Mouse (Mus musculus) embryonic fibroblast, embryonic 13.5 days (primary cell): ENCODE measurements at regions not wholly inside any gene's neighbourhood (a gene's known extent, or its start where the extent isn't known, plus 50 kb on each side); places are given as distances from the start of the nearest gene placed in this dataset.
A peak's percentile ranks its signal among the peaks of the same experiment; 100 is the strongest.

Source experiments
- H3K27ac ChIP-seq: 2 replicates; pipeline ENCODE4 v1.5.1; 2012; ENCODE audit warnings: low read length, control low read depth, inconsistent platforms; ENCODE audit not compliant: insufficient read depth
- H3K4me1 ChIP-seq: 2 replicates; pipeline ENCODE4 v1.6.1; 2011; ENCODE audit warnings: low read length; ENCODE audit not compliant: control insufficient read depth, insufficient read depth
- H3K4me3 ChIP-seq: 2 replicates; pipeline ENCODE4 v1.5.1; 2011; ENCODE audit warnings: mild to moderate bottlenecking, control low read depth, low read length; ENCODE audit not compliant: insufficient read depth
- CTCF ChIP-seq: IDR thresholded peaks from 2 replicates; pipeline ENCODE4 v1.5.1; 2011; ENCODE audit warnings: mild to moderate bottlenecking, control low read depth, low read length, moderate library complexity, borderline replicate concordance; ENCODE audit not compliant: insufficient read depth
- POLR2A ChIP-seq: IDR thresholded peaks from 2 replicates; pipeline ENCODE4 v1.6.1; 2011; ENCODE audit warnings: low read depth, mild to moderate bottlenecking, control low read depth, low read length, moderate library complexity

- TF ChIP-seq CTCF, result no peak
- no peak for TF ChIP-seq POLR2A
- no peak overlapping the region for H3K4me3 ChIP-seq
- H3K27ac ChIP-seq, result no peak overlapping the region
- H3K4me1 ChIP-seq, result 0 out of 2 replicates have a peak, but pooled peaks cover 3% of the 10 kb centered on the region
Observed at GRCm38 (mm10) chr2:170280733-170281132, 132.8 kb upstream of the Zfp217 start.

DNA sequence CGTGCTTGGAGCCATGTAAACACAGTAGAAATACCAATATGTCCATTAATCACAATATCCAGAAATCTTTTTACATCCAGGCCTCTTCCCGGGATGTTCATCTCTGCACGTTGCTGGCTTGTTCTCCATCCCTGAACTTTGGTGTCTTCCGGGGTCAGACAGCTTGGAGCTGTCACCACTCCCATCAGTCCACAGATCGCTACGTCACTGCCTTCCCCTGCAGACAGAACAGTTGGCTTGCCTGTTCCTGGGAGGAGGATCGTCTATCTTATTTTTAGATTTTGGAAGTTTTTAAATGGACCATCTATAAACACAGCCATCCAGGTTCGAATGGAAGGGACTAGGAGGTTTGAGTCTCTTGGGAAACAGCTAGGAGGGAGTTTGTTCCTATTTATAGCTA lies 130.0 kb upstream of the Zfp217 start:
- Histone ChIP-seq H3K4me1 (peaks cover 5% of the 10 kb centered on the region; the same call in 1 of the 2 replicates), H3K27ac (no peak overlapping the region), H3K4me3 (no peak overlapping the region)
- no peak for TF ChIP-seq POLR2A
- TF ChIP-seq CTCF, result no peak

DNA sequence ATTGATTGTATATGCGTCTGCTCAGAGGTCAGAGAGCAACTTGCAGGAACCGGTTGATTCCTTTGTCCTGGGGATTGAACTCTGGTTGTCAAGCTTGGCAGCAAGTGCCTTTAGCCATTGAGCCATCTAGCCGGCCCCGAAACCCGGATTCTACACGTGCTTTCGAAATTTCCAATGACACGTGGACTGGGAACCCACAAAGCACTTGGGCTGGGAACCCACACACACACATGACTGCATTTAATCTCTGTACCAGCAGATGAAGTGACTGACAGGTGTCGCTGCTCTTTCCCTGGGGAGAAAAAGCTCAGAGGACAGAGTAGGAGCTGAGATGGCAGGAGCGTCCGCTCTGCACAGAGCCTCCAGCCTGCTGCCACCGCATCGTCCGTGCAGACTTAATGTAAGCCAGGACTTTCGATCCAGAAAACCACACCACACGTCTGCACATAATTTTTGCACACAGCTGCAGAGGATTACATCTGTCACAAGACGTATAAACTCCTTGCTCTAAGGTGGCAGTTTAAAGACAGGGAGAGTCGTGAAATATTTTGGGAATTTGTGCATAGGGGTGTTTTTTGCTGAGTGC lies 129.4 kb upstream of the Zfp217 start:
- TF ChIP-seq CTCF (no peak), POLR2A (no peak)
- H3K4me1 ChIP-seq, result peaks cover 5% of the 10 kb centered on the region; the same call in 1 of the 2 replicates
- H3K27ac ChIP-seq, result no peak overlapping the region
- no peak overlapping the region for H3K4me3 ChIP-seq

- no peak for TF ChIP-seq CTCF
- no peak for TF ChIP-seq POLR2A
- H3K4me3 ChIP-seq, result no peak overlapping the region
Observed at GRCm38 (mm10) chr2:170275687-170276086, 127.8 kb upstream of the Zfp217 start.

GRCm38 (mm10) chr2:170269926-170270577 lies 122.1 kb upstream of the Zfp217 start:
- peaks cover 6% of the 10 kb centered on the region for H3K4me1 ChIP-seq
- TF ChIP-seq POLR2A (no peak), CTCF (no peak)
- no peak overlapping the region for H3K27ac ChIP-seq
- H3K4me3 ChIP-seq, result no peak overlapping the region

More at GRCm38 (mm10) chr2:170275687-170276086, 127.8 kb upstream of the Zfp217 start:
- H3K27ac ChIP-seq, result no peak overlapping the region
- peaks cover 5% of the 10 kb centered on the region; the same call in 1 of the 2 replicates for H3K4me1 ChIP-seq

- Histone ChIP-seq H3K4me1 (peaks cover 7% of the 10 kb centered on the region), H3K4me3 (no peak overlapping the region), H3K27ac (peak overlapping the region; percentile 95)
- TF ChIP-seq CTCF (no peak), POLR2A (no peak)
Observed at GRCm38 (mm10) chr2:170268080-170268479, 120.2 kb upstream of the Zfp217 start.

- H3K4me3 ChIP-seq, result no peak overlapping the region
- TF ChIP-seq POLR2A, result peak; percentile 27; the same call in 1 of the 2 replicates
- TF ChIP-seq CTCF, result no peak
- peaks cover 9% of the 10 kb centered on the region for H3K4me1 ChIP-seq
- peak overlapping the region; percentile 95 for H3K27ac ChIP-seq
Observed at GRCm38 (mm10) chr2:170267152-170267551, 119.2 kb upstream of the Zfp217 start.

DNA sequence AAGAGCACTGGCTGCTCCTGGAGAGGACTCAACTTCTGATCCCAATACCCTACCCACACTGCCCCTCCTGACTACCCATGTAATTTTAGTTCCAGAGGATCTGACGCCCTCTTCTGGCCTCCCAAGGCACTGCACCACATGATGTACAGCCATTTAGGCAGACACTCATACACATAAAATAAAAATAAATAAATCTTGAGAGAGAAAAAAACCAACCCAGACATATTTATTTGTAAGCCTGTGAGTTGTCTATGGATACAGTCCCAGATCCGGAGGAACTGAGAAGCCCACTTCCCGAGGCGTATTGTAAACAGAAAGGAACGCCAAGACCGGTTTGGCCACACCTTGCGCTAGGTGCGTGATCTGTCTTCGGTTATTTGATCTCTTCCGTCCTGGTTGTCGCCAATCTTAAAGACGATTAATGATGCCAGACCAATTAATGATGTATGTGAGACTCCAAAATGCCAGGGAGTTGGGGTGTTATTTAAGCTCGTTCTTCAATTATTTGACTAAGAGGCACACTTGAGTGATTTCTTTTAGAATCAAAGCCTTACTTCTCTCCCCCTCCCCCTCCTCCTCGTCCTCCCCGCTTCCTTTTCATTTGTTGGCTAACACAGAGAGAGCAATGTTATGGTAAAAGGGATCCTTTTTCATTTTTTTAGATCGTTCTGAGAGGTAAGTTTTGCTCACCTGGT lies 118.7 kb upstream of the Zfp217 start:
- H3K4me3 ChIP-seq, result 0 out of 2 replicates have a peak overlapping the region, but pooled peaks have one; percentile 9
- TF ChIP-seq CTCF (no peak), POLR2A (no peak)
- H3K4me1 ChIP-seq, result peaks cover 9% of the 10 kb centered on the region
- peak overlapping the region; percentile 95 for H3K27ac ChIP-seq

DNA sequence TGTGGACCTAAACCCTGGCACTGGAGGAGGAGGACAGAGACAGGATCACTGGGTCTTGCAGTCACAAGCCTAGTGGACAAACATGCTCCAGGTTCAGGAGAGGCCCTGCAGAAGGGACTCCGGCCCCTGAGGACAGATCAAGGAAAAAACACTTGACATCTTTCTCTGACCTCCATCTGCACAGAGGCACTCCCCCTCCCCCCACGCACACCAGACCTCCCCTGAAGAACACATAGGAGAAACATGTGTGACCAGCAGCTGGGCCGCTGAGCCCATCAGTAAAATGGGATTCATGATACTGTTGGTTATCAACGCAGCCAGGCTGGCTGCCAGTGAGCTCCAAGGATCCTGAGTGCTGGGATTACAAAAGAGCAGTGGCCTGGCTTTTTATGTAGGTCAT lies 115.7 kb upstream of the Zfp217 start:
- Histone ChIP-seq H3K27ac (no peak overlapping the region), H3K4me3 (no peak overlapping the region), H3K4me1 (peaks cover 7% of the 10 kb centered on the region; the same call in 1 of the 2 replicates)
- TF ChIP-seq POLR2A, result no peak
- no peak for TF ChIP-seq CTCF

- H3K4me3 ChIP-seq, result no peak overlapping the region
- no peak overlapping the region for H3K27ac ChIP-seq
- no peak for TF ChIP-seq POLR2A
- TF ChIP-seq CTCF, result no peak
- H3K4me1 ChIP-seq, result peaks cover 6% of the 10 kb centered on the region
Observed at GRCm38 (mm10) chr2:170261191-170261590, 113.3 kb upstream of the Zfp217 start.
